Mouse (Mus musculus) G1E (cell line): ENCODE data around the gene Frmpd3.

Source experiments
- CTCF ChIP-seq: IDR thresholded peaks from 2 replicates; pipeline ENCODE4 v1.5.1; 2012; ENCODE audit warnings: low read depth, low read length, inconsistent platforms, mixed read lengths
- GATA1 ChIP-seq: IDR thresholded peaks from 2 replicates; pipeline ENCODE4 v1.6.1; 2012; ENCODE audit warnings: borderline replicate concordance, low read length, inconsistent platforms, mixed read lengths

GRCm38 (mm10) chrX:140457502-140457901, 115.4 kb downstream of the Frmpd3 start:
- no peak for TF ChIP-seq CTCF
- no peak for TF ChIP-seq GATA1
